Mouse (Mus musculus): ENCODE results near the gene Gm4871.

Gene Gm4871

DNA sequence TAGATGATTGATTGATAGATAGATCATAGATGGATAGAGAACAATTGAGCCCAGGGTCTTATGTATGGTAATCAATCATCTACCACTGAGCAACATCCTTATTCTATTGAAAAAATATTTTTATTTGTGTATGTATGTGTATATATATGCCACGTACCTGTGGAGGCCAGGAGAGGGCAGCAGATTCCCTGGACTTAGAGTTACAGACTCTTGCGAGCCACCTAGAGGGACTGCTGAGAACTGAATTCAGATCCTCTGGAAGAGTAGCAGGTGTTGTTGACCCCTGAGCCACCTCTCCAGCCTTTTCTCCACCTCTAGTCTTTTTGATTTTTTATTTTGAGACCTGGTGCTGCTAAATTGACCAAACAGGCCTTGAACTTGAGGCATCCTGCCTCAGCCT lies 34.1 kb downstream of the Gm4871 start:
- DNase-seq (ENCODE audit: low read depth, low spot score) = no peak

DNA sequence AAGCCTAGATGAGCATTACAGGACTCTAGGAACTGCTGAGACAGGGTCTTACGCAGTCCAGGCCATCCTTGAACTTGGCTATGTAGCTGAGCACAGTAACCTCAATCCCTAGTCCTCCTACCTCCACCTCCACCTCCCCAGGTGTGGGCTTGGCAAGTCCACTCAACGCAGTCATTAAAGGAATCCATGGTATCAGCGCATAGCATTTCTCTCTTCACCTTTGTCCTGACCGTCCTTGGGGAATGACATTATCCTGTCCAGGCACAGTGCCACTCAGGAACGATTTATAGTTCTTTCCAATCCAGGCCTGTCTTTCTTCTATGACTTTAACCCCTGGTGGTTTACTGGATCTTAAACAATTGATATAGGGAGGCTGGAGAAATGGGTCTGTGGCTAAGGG lies 42.1 kb downstream of the Gm4871 start:
- no peak for DNase-seq (ENCODE audit: low read depth, low spot score)

DNA sequence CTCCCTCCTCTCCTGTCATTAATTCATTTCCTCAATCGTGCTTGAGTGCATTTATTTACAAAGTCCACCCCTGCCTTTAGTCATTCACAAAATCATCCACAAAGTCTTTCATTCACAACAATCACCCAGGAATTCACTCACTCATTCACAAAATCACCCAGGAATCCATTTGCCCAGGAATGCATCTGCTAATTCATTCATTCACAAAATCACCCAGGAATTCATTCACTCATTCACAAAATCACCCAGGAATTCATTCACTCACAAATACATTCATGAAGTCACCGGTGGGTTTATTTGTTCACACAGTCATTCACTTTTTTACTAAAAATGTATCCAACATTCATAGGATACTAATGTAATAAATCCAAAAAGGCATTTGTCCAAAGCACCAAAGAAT lies 42.5 kb downstream of the Gm4871 start:
- DNase-seq (ENCODE audit: low read depth, low spot score) = no peak

DNA sequence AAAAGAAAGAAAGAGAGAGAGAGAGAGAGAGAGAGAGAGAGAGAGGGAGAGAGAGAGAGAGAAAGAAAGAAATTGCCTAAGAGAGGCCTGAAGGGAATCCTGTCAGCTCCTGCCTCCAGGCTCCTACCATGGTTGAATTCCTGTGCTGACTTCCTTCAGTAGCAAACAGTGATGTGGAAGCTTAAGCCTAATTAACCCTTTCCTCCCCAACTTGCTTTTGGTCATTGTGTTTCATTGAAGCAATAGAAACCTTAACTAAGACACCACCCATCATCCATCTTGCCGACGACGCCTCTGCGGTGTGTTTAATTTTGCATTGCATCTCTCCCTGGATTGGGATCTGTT lies 43.5 kb downstream of the Gm4871 start:
- no peak for DNase-seq (ENCODE audit: low read depth, low spot score)

DNA sequence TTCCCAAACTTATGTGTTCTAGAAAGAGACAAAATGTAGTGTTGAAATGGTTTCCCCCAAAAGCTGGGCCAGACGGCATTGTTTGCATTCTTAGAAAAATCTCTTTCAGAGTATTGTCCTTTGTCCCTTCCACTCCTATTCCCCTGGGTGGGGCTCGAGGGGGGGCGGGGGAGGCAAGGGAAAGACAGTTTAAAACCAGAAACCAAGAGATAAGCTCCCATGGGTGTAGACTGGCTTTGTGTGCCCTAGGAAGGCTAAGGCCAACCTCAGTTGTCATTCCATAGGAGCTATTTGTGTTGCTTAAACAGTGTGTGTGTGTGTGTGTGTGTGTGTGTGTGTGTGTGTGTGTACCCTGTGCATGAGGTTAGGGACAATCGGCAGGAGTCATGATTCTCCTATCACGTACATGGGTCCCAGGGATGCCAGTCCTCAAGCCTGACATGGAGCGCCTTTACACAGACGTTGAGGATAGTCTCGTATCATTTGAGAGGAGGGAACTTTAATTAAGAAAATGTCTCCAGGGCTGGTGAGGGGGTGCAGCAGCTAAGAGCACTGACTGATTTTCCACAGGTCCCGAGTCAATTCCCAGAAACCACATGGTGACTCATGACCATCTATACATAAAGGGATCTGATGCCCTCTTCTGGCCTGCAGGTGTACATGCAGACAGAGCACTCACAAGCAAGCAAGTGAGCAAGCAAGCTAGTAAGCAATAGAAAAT lies 44.1 kb downstream of the Gm4871 start:
- peak; percentile 59 for DNase-seq (ENCODE audit: low read depth, low spot score)

DNA sequence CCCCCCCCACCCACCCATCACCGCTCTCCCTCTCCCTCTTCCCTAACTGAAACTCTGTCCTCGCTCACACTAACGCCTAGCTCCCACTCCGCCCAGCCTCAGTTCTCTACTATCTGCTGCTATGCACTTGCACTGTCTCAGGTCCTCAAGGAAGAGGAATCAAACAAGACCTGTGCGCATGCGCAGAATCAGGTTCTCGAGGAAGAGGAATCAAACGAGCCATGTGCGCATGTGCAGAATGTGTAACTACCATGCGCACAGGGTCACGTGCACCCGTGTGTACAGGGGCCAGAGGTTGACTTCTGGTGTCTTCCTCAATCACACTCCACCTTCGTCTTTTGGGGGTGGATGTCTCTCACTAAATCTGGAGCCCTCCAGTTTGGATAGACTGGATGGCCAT lies 45.0 kb downstream of the Gm4871 start:
- DNase-seq (ENCODE audit: low read depth, low spot score) = no peak

DNA sequence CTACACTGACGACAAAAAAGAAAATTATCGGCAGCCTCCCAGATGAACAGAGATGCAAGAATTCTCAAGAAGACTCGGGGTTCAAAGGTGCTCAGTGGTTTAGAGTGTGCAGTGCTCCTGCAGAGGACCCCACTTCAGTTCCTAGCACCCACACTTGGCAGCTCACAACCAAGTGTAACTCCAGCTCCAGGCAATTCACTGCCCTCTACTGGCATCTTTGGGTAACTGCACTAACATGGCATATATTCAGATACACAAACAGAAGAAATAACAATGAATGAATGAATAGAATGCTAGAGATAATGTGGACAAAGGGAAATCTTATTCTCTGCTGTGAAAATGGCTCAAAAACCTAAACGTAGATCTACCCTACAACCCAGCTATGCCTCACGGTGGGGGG lies 47.7 kb downstream of the Gm4871 start:
- DNase-seq (ENCODE audit: low read depth, low spot score) = no peak

DNA sequence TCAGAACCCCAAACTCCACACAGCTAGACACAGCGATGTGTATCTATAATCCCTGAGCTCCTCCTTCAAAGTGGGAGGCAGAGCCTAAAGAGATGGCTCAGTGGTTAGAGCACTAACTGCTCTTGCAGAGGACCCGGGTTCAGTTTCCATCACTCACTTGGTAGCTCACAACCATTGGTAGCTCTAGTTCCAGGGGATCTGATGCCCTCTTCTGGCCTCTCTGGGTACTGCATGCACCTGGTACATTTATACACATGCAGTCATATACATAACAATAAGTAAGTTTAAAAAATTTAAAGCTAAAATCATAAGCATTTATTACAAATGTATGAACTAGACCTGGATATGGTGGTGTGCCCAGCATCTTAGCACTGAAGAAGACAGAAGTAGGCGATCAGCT lies 49.3 kb downstream of the Gm4871 start:
- no peak for DNase-seq (ENCODE audit: low read depth, low spot score)
